Mouse (Mus musculus) spleen, adult 2 months (tissue): ENCODE measurements at regions not wholly inside any gene's neighbourhood (a gene's known extent, or its start where the extent isn't known, plus 50 kb on each side); places are given as distances from the start of the nearest gene placed in this dataset.

Experiments
- CTCF ChIP-seq: fragments of 200-500 bp; IDR thresholded peaks from 2 replicates; pipeline ENCODE4 v1.5.1; 2011; ENCODE audit warnings: mild to moderate bottlenecking, inconsistent platforms; ENCODE audit not compliant: insufficient read depth, insufficient read length, insufficient replicate concordance; ENCODE audit errors: extremely low read depth
- POLR2A ChIP-seq: fragments of 200-500 bp; IDR thresholded peaks from 2 replicates; pipeline ENCODE4 v1.6.1; 2011; ENCODE audit warnings: low read depth, low read length, inconsistent platforms

GRCm38 (mm10) chr1:69331418-69332254, 223.8 kb upstream of the Erbb4 start:
- TF ChIP-seq CTCF (no peak), POLR2A (no peak)
